Mouse (Mus musculus) lung, postnatal 14 days (tissue): ENCODE results near the gene Ercc6.

Source experiments
- DNase-seq: peaks from one replicate; pipeline ENCODE4 v3.0.0; 2021

Gene Ercc6

DNA sequence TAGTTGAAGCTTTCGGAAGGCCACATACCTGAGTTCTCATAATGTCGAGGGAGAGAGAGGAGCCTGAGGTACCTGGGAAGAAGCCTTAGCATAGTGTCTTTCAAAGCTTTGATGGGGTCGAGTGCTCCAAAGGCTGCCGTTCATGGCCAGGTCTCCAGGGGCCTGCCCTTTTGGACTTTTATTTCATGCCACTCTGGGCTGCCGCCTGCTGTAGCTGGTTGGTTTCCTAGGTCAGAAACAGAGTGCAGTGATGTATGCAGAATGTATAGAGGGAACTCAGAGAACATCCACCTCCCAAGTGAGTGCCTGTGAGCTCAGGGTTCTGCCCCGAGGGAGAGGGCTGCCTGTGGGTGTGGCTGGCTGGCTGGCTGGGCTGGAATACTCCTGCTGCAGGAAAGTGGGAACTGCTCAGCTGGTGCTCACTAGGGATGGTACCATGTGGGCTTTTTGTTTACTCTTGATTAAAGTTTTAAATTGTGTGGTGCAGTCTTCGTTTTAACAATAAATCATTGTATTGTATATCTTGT is 7.1 kb downstream of the Ercc6 start:
- DNase-seq = no peak

- DNase-seq = no peak
Observed at GRCm38 (mm10) chr14:32522336-32522735, 9.0 kb downstream of the Ercc6 start.

DNA sequence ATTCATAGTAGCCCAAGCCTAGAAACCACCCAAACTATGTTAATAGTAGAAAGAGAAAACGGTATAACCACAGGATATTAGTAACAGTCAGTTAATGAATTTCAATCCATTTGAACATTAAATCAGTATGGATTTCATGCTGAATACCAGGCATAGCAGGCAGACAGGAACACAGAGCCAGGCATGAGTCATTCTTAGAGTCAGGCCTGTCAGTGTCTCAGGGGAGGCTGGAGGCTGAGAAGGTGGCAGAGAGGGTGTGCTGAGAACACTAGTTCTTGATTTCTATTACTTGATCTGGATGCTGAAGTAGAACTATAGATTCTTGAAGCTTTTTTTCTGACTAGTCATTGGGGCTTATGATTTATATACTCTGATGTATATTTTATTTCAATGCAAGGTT is 10.8 kb downstream of the Ercc6 start:
- no peak for DNase-seq

GRCm38 (mm10) chr14:32525996-32526705 is 12.8 kb downstream of the Ercc6 start:
- DNase-seq = no peak

DNA sequence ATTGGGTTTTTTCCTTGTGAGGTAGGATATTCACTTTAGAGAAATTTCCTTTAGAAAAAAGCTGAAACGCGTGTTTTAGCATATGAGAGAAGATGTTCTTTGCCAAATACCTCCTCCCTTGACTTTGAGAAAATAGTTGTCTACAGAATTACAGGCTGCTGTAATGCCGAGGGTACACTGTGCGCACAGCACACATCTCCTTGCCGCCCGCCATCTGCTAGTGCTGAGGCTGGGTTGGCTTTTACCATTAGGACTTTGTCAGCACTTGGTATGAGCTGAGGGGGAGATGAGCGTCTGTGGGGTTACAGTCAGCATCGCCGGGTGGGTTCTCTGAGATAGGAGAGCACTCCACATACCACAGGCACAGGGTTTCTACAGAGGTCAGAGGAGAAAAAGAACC is 13.9 kb downstream of the Ercc6 start:
- DNase-seq = no peak

GRCm38 (mm10) chr14:32529036-32529435 is 15.7 kb downstream of the Ercc6 start:
- DNase-seq = no peak

DNA sequence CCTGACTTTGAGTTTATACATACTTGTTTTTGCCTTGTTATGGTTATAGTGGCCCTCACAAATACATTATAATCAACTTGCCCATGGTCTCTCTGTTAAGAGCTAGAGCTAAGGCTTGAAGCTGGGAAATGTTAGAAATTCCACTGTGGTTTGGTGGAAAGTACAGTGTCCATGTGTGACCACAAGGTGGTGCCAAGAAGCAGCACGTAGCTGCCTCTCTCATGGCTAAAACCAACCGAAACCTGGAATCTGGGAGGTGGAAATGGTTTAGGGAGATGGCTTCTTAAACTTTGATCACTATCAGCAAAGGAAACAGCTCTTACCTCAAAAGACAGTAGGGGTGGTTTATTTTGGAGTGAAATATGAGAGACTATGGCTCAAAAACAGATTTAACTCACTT is 17.6 kb downstream of the Ercc6 start:
- peak; percentile 39 for DNase-seq

DNA sequence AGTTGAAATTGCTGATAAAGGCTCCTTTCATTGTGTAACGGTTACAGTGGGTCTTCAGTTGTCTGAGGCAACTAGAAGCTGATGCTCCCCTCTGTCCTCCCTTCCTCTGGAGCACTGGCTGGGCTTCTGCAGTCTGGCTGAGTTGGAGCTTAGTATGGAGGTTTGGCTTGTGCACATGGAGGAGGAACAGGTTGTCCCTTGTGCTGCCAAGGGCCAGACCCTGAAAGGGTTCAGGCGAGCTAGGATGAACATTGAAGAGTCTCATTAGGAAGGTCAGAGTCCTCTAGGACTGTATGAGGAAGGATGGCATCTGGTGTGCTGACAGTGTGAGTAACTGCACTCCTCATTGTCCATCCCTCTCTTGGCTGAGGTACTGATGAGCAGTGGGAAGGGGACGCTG is 18.1 kb downstream of the Ercc6 start:
- DNase-seq = no peak

DNA sequence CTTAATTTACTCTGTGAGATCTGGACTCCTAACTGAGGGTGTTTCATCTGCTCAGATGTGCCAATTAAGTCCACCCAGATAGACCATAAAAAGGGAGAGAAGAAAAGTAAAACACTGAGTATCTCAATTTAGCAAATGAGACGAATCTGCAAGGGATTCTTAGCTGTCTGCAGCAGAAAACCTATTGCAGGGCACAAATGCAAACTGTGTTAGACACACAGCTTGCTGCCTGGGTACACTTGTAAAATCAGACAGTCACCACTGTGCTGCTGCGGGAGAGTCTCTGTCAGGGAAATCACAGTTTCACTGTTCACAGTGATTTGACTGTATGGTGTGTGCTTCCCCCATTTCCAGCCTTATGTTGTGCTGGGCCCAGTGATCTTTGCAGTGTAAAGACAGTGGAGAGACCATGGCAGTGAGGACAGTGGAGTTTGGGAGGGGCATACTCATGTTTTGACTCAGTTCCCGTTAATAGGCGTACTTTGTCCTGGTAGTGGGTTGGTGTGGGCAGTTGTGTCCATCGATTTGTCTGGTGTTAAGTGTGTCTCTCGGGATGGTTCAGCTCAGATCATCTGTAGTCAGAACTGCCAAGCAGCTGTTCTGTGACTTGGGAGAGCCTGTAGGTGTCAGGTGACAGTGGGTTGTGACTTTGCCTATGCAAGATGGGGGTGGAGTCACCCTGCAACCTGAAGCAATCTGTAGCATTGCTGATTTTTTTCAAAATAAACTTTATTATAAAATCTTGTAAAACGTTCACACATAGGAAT is 19.2 kb downstream of the Ercc6 start:
- no peak for DNase-seq

DNA sequence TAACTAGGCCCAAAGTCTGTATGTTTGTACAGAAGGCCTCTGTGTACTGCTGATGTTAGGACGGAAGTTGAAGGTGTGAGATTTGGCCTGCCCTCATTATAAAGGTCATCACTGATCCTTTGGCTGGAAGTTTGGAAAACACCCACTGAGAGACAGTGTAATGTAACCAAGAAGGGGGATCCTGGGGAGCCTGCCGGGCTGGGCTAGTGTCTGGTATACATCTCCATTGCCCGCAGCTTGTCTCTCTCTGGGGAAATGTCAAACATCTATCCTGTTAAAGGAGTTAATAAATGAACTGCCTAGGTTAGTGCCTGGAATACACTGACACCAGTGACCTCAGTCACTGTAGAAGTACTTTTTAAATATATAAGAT is 19.8 kb downstream of the Ercc6 start:
- DNase-seq = no peak

DNA sequence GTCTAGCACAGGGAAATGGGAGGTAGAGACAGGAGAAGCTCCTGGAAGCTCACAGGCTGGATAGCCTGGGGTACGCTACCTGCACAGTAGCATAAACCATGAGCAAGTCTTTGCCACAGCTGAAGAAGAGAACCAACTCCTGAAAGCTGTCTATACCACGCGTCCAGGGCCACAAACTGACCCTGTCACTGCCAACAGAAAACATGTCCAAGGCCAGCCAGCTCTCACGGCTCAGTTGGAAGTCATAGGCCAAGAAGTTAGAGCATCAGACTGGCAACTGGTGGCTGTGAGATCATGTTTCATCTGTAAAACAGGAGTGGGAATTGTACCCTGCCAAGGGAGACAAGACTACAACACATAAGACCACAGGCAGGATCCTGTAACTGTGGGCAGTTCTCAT is 20.3 kb downstream of the Ercc6 start:
- no peak for DNase-seq

DNA sequence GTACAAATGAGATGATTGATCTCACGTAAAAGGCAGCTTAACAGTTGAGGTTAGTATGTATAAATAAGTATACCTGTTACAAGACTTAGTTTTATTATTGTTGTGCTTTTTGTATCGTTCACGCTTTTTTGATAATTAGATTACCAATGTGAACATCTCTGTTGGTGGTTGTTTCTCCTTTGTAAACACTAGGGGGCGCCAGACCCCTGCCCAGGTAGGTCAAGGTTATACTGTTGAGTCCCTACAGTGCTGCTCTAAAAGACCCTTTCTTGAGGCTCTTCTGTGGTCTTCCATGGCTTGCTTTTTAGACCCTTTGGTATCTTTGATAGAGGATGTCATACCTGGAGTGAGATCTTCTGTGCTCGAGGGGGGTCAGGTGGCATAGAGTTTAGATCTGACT is 20.8 kb downstream of the Ercc6 start:
- no peak for DNase-seq

DNA sequence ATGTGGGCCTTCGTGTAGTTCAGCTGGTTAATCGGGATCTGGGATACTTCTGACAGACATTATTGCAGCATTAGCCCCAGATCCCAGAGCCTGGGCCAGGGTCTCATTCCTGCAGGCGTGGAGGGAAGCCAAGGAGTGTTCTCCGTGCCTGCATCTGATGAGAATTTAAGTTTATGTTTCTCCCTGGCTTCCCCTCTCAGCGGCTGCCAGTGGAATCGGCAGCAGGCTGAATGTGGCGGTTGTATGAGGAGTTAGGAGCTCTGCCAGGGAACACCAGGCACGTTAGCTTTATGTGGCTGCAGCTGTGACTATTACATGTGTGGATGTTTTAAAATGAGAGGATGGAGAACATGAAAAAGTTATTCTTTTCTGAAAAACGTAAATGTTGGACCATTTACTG is 23.4 kb downstream of the Ercc6 start:
- DNase-seq = no peak

DNA sequence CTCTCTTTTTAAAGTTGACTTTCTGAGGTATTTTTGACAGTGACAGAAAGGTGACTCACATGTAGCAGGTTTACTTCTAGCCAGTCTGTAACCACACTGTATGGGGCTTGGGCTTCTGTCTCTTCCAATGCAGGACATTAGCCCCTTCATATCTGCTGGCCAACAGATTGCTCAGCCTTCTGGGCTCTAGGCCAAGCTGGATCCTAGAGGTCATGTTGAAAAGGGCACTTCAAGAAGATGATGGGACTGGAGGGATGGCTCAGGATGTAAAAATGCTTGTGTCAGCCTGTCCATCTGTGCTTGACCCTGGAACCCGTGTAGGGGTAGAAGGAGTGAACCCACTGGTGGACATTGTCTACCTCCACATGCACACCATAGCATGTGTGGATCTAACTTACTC is 24.8 kb downstream of the Ercc6 start:
- DNase-seq = no peak

- no peak for DNase-seq
Observed at GRCm38 (mm10) chr14:32543075-32543474, 29.8 kb downstream of the Ercc6 start.

DNA sequence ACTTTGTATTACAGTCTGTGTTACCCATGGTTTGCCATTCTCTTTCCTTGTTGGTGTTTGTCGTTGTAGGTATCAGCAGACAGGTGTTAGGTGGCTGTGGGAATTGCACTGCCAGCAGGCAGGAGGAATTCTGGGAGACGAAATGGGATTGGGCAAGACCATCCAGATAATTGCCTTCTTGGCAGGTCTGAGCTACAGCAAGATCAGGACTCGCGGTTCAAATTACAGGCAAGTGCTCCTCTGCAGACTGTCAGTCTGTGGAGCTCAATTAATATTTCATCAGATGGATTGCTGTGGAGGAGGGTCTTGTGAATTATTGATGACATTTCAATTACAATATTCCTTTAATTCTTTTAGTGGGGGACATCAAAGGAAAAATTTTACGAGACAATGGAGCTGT is 33.4 kb downstream of the Ercc6 start:
- DNase-seq = no peak

- no peak for DNase-seq
Observed at GRCm38 (mm10) chr14:32551854-32552253, 38.5 kb downstream of the Ercc6 start.

- DNase-seq = no peak
Observed at GRCm38 (mm10) chr14:32553198-32553903, 40.0 kb downstream of the Ercc6 start.

GRCm38 (mm10) chr14:32554860-32555526 is 41.7 kb downstream of the Ercc6 start:
- DNase-seq = no peak

GRCm38 (mm10) chr14:32561428-32561827 is 48.1 kb downstream of the Ercc6 start:
- DNase-seq = no peak

DNA sequence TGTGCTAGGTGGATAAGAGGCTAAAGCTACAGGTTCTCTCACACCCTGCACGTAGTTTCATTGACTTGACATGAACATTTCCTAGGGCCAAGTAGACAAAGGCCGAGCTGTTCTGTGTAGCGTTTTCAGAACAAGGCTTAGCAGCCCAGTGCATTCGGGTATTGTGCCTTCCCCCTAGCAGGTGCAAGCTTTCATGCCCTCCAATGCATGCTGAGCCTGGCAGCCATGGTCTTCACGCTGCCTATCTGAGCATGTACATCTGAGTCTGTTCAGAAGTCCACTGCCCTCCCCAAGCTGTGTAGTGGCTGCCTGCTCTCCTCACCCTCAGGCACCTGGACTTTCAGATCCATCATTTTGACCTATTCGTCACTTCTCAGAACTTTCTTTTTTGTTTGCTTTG is 50.3 kb downstream of the Ercc6 start:
- DNase-seq = no peak

DNA sequence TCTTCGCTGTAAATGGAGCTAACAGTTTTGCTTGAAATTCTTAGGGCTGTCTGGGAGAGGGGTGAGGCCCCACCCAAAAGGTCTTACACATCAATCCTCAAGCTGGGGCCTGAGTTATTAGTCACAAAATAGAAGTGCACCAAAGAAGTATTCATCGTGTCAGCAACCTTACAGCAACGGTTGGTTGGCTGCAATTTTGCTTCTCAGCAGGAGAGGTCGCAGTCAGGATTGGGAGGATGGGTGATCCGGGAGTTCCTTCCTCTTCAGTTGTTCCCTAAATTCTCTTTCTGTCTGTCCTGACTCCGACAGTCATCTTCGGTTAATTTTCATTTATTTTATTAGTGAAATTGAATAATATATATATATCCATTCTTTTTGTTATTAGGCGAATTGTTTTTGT is 59.2 kb downstream of the Ercc6 start:
- DNase-seq = no peak

- no peak for DNase-seq
Observed at GRCm38 (mm10) chr14:32578420-32578819, 65.1 kb downstream of the Ercc6 start.
